Mouse (Mus musculus) liver, embryonic 14.5 days (tissue): Measurements from ENCODE around the gene Kcnj10. TPM values are rescaled to one million over a fixed set of nuclear protein-coding genes. Genes with fewer than 3 reads are reported as not detected.

Source experiments
- ATAC-seq: fragments of 200-750 bp; cut with Nextera tagmentation; 2 replicates; pipeline ENCODE4 v1.8.0; 2017; ENCODE audit warnings: moderate number of reproducible peaks, mild to moderate bottlenecking, moderate library complexity; ENCODE audit not compliant: insufficient read depth
- DNase-seq, 3 experiments: peaks; one replicate each; pipeline ENCODE4 v3.0.0-alpha.2; 2012 to 2013; ENCODE audit warnings: low read depth in 3 of 3, low spot score in 3 of 3
- H3K27ac ChIP-seq: fragments of 300-500 bp; sonication (generic); 2 replicates; pipeline ENCODE4 v1.5.1; 2014; ENCODE audit warnings: moderate library complexity, mild to moderate bottlenecking, control low read depth, inconsistent platforms
- H3K27me3 ChIP-seq: fragments of 300-500 bp; sonication (generic); 2 replicates; pipeline ENCODE4 v1.6.1; 2014; ENCODE audit warnings: mild to moderate bottlenecking, low read length, moderate library complexity; ENCODE audit not compliant: control insufficient read depth, insufficient read depth
- H3K36me3 ChIP-seq: fragments of 300-500 bp; sonication (generic); replicated peaks from 2 replicates; pipeline ENCODE4 v1.6.1; 2014; ENCODE audit warnings: low read depth; ENCODE audit not compliant: control insufficient read depth, insufficient read depth
- H3K4me1 ChIP-seq, 2 experiments: fragments of 200-500 bp in 1 of 2; fragments of 300-500 bp in 1 of 2; sonication (generic) in 1 of 2; replicated peaks; 2 replicates each; pipeline ENCODE4 v1.6.1; 2012 to 2014; ENCODE audit warnings: antibody characterized with exemption in 1 of 2, inconsistent platforms in 1 of 2, low read length in 1 of 2; ENCODE audit not compliant: control insufficient read depth in 2 of 2, insufficient read depth in 2 of 2
- H3K4me2 ChIP-seq: fragments of 300-500 bp; sonication (generic); 2 replicates; pipeline ENCODE4 v1.6.1; 2014; ENCODE audit warnings: low read depth, mild to moderate bottlenecking, control low read depth, moderate library complexity
- H3K4me3 ChIP-seq, 2 experiments: fragments of 200-500 bp in 1 of 2; fragments of 300-500 bp in 1 of 2; sonication (generic) in 1 of 2; 2 replicates each; pipeline ENCODE4 v1.5.1; 2012 to 2014; ENCODE audit warnings: low read depth in 2 of 2, low read length in 2 of 2, mild to moderate bottlenecking in 2 of 2, control low read depth in 1 of 2, inconsistent platforms in 1 of 2, moderate library complexity in 1 of 2; ENCODE audit not compliant: insufficient read depth in 1 of 2
- H3K9ac ChIP-seq: fragments of 300-500 bp; sonication (generic); replicated peaks from 2 replicates; pipeline ENCODE4 v1.6.1; 2014; ENCODE audit warnings: mild to moderate bottlenecking, control low read depth, moderate library complexity
- H3K9me3 ChIP-seq: fragments of 300-500 bp; sonication (generic); 2 replicates; pipeline ENCODE4 v1.6.1; 2016; ENCODE audit warnings: low read length, mixed read lengths; ENCODE audit not compliant: control insufficient read depth
- CTCF ChIP-seq: IDR thresholded peaks from 2 replicates; pipeline ENCODE4 v1.5.1; 2016; ENCODE audit warnings: antibody characterized with exemption, low read depth, control low read depth
- EP300 ChIP-seq: IDR thresholded peaks from 2 replicates; pipeline ENCODE4 v1.6.1; 2016; ENCODE audit warnings: antibody characterized with exemption, low read depth
- WGBS: fragments of 180-500 bp; shearing (Covaris S2); extraction: QIAGEN DNeasy Blood & Tissue Kit; methylation state at CpG from one replicate; pipeline ENCODE4 v1.1.7; 2014; ENCODE audit not compliant: insufficient replicate concordance; 5-methylcytosine and 5-hydroxymethylcytosine counted together
- polyA plus RNA-seq, 2 experiments: library from polyadenylated mRNA; depleted of rRNA in 1 of 2; stranded (reverse) in 1 of 2; unstranded in 1 of 2; fragments of >200 nt; fragmentation: Nextera tagmentation in 1 of 2; extraction: Ambion mirVana in 1 of 2; gene quantifications; 2 replicates each; pipeline versions ENCODE4 v1.2.1 to v1.2.3; 2012 to 2014

Kcnj10 gene
- polyA plus RNA-seq, 2 experiments, result 0.04 to 0.17 TPM

DNA sequence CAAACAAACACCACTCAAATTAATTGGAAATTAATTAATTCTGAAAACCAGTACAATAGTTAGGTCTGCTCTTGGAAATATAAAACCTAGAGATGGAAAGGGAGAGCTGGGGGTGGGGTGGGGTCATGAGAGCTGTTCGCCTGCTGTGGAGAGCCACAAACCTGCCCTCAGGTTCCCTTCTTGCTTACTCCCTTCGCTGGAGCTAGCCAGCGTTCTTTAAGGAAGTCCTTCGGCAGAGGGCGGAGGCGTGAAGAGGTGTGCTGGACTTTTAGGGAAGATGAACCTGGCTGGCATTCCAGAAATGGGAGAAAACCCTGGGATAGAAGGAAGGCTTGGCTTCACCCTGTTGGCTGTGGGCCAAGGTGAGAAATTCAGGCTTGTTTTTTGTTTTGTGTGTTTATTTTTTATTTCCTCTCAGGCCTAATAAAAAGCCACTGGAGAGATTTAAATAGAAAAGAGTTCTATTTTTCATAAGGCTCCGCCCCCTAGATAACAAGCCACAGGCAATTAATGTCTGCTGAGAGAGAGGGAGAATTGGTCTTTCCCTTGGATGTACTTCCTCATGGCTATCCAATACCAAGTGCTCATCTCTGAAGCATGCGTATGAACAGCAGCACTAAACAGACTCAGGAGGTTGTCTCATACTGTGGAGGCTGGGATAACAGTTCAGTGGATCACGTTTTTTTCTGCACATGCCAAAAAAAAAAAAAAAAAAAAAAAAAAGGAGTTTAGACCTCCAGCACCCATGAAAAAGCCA, 56.2 kb downstream of the Kcnj10 start:
- H3K9ac ChIP-seq, result no peak overlapping the region
- H3K9me3 ChIP-seq, result no peaks in the 10 kb centered on the region
- no peaks in the 10 kb centered on the region for H3K4me1 ChIP-seq
- 35% methylated on average over 9 of the region's 9 CpGs for WGBS
- no peak overlapping the region for H3K4me2 ChIP-seq
- H3K27me3 ChIP-seq, result no peaks in the 10 kb centered on the region
- no peak overlapping the region for H3K4me3 ChIP-seq
- H3K36me3 ChIP-seq, result no peaks in the 10 kb centered on the region
- DNase-seq (no peak), ATAC-seq (no peak)
- TF ChIP-seq EP300, result no peak
- no peak for TF ChIP-seq CTCF
- no peak overlapping the region for H3K27ac ChIP-seq

DNA sequence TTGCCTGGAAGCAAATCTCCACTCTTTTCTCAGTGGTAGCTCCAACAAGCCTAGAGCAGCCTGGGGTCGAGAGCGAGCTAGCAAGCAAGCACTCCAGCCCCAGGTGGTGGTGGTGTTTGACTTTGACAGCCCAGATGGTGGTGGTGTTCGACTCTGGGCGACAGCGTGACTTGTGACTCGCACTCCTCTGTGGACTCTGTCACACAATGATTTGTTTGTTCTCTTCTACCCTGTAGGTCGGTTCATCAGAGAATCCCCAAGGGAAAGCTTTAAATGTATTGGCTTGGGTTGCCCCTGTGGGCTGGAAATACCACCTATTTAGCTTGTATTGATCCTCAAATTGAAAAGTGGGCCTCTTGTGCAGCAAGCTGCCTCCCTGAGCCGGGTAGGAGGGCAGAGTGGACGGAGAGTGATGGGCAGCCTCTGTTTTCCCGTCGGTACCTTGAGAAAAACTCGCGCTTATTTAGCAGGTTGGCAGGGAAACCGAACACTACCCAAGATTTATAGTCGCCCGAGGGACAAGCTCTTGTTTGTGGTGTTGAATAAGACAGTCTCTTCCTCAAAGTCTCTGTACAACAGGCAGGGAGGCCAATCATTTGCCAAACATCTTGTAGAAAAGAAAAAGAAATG, 65.2 kb downstream of the Kcnj10 start:
- H3K4me1 ChIP-seq, result no peaks in the 10 kb centered on the region
- 44% methylated on average over 16 of the region's 16 CpGs for WGBS
- no peak for ATAC-seq
- no peak overlapping the region for H3K9ac ChIP-seq
- H3K9me3 ChIP-seq, result no peaks in the 10 kb centered on the region
- H3K27me3 ChIP-seq, result no peaks in the 10 kb centered on the region
- no peak overlapping the region for H3K4me3 ChIP-seq
- no peak for DNase-seq
- no peaks in the 10 kb centered on the region for H3K36me3 ChIP-seq
- no peak overlapping the region for H3K4me2 ChIP-seq
- TF ChIP-seq EP300 (no peak), CTCF (no peak)
- H3K27ac ChIP-seq, result no peak overlapping the region

DNA sequence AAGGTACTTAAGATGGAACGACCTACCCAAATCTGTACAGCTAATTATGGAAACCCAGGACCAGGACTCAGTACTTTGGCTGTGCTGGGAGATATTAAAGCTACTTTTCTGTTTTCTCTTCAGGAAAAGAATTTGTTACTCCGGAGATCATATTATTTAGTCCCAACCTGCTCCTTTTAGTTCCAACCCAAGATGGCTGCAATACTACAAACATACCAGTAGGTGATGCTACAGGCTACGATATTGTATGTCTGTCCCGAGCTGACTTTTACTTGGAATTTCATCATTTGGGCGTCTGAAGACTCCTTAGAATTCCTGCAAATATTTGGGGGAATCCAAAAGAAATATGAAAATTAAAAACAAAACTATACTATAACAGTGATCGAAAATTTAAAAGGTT, 68.0 kb downstream of the Kcnj10 start:
- H3K36me3 ChIP-seq, result no peaks in the 10 kb centered on the region
- H3K27me3 ChIP-seq, result no peaks in the 10 kb centered on the region
- WGBS, result 6% methylated on average over 6 of the region's 6 CpGs
- H3K4me2 ChIP-seq, result no peak overlapping the region
- H3K4me1 ChIP-seq, result no peaks in the 10 kb centered on the region
- H3K9ac ChIP-seq, result no peak overlapping the region
- no peaks in the 10 kb centered on the region for H3K9me3 ChIP-seq
- ATAC-seq (no peak), DNase-seq (peak in 1 of 3 experiments; percentile 6)
- no peak overlapping the region for H3K27ac ChIP-seq
- TF ChIP-seq EP300 (no peak), CTCF (peak; percentile 67)
- no peak overlapping the region for H3K4me3 ChIP-seq

DNA sequence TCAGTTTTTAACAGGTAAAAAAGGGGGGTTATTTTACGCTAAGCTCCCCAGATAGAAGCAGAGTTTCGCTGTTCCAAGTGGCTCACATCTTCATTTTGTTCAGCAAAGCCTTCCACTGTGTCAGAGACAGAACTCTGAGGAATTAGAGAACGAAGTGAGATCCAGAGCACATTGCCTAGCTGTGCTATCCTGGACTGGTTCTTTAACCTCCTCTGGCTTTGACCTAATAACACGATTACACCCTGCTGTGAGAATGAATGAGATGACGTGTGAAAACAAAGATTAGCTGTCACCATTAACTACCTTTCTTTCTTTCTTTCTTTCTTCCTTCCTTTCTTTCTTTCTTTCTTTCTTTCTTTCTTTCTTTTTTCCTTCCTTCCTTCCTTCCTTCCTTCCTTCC, 68.4 kb downstream of the Kcnj10 start:
- 11% methylated on average over 5 of the region's 5 CpGs for WGBS
- no peaks in the 10 kb centered on the region for H3K36me3 ChIP-seq
- no peaks in the 10 kb centered on the region for H3K9me3 ChIP-seq
- DNase-seq (no peak), ATAC-seq (no peak)
- no peak overlapping the region for H3K4me3 ChIP-seq
- no peaks in the 10 kb centered on the region for H3K4me1 ChIP-seq
- H3K27ac ChIP-seq, result no peak overlapping the region
- no peak overlapping the region for H3K4me2 ChIP-seq
- no peak for TF ChIP-seq EP300
- no peak for TF ChIP-seq CTCF
- no peaks in the 10 kb centered on the region for H3K27me3 ChIP-seq
- no peak overlapping the region for H3K9ac ChIP-seq

DNA sequence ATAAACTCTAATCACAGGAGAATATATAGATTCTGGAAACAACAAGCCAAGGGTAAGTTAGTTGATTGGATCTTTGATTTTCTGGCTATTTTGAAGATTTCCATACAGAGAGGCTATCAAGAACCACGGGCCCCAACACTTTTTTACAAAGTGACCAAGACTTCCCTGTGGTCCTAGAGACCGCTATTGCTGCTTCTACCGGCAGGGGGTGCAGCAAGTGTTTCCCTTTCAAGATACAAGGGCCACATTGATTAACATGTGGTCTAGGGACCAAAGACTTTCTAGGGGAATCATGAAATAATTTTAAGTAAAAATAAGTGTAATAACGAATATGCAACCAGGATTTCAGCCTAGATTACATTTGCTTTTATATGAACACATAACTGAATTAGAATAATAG, 69.8 kb downstream of the Kcnj10 start:
- TF ChIP-seq CTCF (peak; percentile 66), EP300 (no peak)
- no peak overlapping the region for H3K4me2 ChIP-seq
- no peaks in the 10 kb centered on the region for H3K36me3 ChIP-seq
- H3K9me3 ChIP-seq, result no peaks in the 10 kb centered on the region
- ATAC-seq (no peak), DNase-seq (peak in 1 of 3 experiments; percentile 20)
- no peaks in the 10 kb centered on the region for H3K4me1 ChIP-seq
- no peaks in the 10 kb centered on the region for H3K27me3 ChIP-seq
- no peak overlapping the region for H3K4me3 ChIP-seq
- H3K9ac ChIP-seq, result no peak overlapping the region
- WGBS, result 0% methylated on average over 4 of the region's 4 CpGs
- no peak overlapping the region for H3K27ac ChIP-seq
